Mouse (Mus musculus) urinary bladder, postnatal 25 days (tissue): ENCODE measurements around the gene Camk2b.

Experiments used
- DNase-seq: peaks from one replicate; pipeline ENCODE4 v3.0.0; 2022; ENCODE audit warnings: low spot score

Gene Camk2b

GRCm38 (mm10) chr11:5983629-5984028 is 82.5 kb downstream of the Camk2b start:
- DNase-seq: no peak

- DNase-seq: no peak
These were observed 84.8 kb downstream of the Camk2b start for GRCm38 (mm10) chr11:5981323-5981722.

GRCm38 (mm10) chr11:5980561-5980960 is 85.6 kb downstream of the Camk2b start:
- no peak for DNase-seq

- no peak for DNase-seq
These were observed 86.1 kb downstream of the Camk2b start for GRCm38 (mm10) chr11:5980108-5980507.

DNA sequence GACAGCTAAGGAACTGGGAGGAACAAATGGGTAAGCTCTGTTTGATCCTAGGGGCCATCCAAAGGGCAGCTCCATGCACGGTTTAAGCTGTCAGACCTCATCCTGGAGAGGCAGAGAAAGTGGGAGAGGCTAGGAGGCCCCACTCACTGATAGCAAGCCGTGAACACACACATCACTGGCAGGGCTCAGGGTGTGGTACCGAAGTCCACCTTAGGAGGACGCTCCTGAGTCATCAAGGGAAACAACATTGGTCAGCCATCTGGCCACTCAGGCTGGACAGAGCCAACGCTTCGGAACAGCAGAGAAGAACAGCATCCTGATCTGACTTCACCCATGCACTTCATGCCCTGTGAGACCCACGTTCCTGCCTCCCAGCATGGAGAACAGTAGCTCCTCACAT is 87.1 kb downstream of the Camk2b start:
- no peak for DNase-seq

GRCm38 (mm10) chr11:5976106-5976505 is 90.1 kb downstream of the Camk2b start:
- no peak for DNase-seq

DNA sequence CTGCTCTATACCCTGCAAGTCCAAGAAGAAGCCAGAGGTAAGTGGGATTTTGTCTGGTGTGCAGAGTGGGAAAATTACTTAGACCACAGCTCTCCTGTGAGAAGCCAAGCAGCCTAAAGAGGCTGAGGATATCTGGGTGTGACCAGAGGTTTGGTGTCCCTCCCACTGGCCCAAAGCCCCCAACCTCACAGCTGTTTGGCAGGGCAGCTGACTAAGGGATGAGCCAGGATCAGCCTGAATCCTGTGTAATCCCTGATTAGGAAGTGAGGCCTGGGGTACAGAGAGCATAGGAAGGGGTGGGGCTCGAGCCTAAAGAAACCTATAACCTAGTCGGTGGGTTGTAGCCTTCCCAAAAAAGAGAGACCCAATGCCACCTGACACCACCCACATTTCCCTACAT is 91.1 kb downstream of the Camk2b start:
- no peak for DNase-seq

GRCm38 (mm10) chr11:5974053-5974452 is 92.1 kb downstream of the Camk2b start:
- no peak for DNase-seq

- DNase-seq: no peak
These were observed 93.0 kb downstream of the Camk2b start for GRCm38 (mm10) chr11:5973151-5973550.

DNA sequence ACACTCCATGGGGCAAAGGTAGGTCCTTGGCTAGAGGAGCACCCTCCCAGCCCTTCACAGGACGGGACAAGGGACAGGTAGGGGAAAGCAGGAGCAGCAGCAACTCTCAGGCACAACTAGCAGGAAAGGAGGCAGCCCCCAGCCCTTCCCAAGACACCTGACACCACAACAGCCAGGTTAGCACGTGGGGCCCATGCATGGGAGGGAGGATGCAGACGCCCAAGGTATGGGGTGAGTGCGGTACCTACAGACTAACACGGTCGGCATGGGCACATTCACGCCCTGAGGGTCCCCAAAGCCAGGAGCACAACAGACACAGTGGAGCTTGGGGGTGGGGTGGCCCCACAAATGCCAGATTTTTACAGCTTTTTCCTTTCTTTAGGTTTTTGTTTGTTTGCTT is 95.0 kb downstream of the Camk2b start:
- DNase-seq: no peak

DNA sequence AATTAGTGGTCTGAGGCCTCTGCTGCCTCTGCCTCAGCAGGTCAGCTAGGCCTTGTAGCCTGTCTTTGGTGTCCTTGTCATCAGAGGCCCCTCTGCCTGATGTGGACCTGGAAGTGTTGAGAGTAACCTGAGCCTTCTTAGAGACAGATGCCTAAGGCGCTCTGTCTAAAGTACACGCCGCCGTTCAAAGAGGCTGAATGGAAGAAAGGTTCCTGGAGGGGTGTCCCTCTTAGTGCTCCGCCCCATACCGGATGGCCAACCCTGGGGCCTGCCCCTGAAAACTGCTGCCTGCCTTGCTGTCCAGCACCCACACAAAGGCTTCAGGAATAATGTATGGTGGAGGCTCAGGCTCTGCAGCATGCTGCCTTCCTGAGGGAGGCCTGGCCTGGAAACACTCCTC is 97.9 kb downstream of the Camk2b start:
- no peak for DNase-seq

- no peak for DNase-seq
These were observed 99.4 kb downstream of the Camk2b start for GRCm38 (mm10) chr11:5966751-5967150.

GRCm38 (mm10) chr11:5965865-5966264 is 100.3 kb downstream of the Camk2b start:
- no peak for DNase-seq

DNA sequence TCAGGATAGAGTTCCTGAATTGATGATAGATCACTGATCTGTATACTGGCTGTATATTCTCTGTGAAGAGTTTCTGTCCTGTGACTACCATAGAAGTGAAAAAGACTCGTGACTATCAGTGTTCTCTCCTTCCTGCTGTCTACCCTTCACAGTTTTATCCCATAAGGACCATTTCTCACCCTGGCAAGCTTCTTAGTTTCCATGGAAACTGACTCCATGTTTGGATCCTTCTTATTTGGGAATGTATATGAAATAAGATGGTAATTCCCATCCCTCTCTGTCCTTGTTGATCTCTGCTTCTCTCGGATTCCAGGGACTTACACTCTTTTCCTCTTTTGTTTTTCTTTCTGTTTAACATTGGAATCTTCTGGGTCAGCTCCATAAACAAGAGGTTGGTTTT is 106.1 kb downstream of the Camk2b start:
- no peak for DNase-seq

DNA sequence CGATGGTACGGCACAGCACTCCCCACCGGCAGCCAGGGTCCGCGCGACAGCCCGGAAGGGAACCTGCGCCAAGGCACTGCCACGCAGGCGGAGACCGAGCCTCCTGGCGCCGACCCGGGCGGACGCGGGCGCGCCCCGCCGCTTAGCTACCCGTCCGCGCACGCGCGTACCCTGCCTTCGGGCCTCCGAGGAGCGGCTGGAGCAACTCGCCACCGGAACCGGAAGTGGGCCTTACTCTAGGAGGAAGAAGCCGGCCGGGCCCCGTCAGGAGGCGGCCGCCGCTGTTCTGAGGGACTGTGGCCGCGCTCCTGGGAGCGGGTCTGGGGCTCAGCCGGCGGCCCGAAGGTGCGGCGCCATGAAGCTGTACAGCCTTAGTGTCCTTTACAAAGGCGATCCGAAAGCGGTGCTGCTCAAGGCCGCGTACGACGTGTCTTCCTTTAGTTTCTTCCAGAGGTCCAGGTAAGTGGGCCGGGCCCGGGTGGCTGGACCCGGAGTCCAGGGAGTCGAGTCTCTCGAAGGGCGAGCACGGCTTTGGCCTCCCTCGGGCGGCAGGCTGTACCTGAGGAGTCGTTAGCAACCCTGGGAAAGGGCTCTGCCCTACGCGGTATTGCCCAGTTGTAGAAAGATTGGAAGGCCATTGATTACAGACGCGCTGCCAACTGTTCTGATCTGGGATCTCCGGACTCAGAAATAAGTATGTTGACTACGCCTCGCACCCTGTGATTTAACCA is 110.5 kb downstream of the Camk2b start, which contains the start of gene Ykt6:
TSS of gene Ykt6 (plus strand) at position 148 of the 731 bp plus-strand sequence.
- peak; percentile 96 for DNase-seq

GRCm38 (mm10) chr11:5954965-5955504 is 111.1 kb downstream of the Camk2b start:
- peak; percentile 35 for DNase-seq

DNA sequence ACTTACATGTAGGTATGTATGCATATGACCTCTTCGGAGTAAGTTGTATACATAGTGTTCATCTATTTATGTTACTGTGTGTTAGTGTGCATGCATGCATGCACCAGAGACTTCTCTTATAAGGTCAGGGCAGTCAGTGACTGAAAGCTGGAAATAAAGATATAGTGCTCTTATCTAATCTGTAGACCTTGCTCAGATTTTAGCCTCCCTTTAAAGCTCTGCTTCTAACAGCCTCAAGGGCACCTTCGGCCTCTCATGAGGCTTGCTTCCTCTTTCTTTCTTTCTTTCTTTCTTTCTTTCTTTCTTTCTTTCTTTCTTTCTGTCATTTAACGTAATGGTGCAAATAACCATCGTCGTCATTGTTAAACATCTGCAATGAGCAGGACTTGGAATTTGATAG is 111.7 kb downstream of the Camk2b start:
- DNase-seq: no peak

DNA sequence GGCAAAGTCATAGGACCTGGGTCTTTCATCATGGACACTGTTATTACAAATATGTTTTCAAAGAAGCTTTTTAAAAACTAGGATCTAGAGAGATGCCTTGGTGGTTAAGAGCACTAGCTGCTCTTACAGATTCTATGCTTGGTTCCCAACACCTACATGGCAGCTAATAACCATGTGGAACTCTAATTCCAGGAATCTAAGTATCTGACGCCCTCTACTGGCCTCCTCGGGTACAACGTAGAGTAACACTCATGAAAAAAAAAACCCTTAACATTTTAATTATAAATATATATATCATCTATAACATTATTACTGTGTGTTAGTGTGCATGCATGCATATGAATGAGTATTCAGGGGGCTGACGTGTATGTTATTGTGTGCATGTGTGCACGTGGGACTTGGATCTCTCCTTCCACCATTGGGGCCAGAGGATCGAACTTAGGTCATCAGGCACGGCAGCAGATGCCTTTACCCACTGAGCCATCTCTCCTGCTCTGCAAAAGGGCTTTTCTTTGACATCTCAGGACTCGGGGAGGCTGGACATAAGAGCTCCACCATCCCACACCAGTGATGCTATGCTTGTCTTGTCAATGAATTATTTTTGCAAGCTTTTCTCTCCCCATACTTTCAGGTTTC is 112.9 kb downstream of the Camk2b start:
- no peak for DNase-seq

GRCm38 (mm10) chr11:5952501-5952900 is 113.7 kb downstream of the Camk2b start:
- DNase-seq: no peak

DNA sequence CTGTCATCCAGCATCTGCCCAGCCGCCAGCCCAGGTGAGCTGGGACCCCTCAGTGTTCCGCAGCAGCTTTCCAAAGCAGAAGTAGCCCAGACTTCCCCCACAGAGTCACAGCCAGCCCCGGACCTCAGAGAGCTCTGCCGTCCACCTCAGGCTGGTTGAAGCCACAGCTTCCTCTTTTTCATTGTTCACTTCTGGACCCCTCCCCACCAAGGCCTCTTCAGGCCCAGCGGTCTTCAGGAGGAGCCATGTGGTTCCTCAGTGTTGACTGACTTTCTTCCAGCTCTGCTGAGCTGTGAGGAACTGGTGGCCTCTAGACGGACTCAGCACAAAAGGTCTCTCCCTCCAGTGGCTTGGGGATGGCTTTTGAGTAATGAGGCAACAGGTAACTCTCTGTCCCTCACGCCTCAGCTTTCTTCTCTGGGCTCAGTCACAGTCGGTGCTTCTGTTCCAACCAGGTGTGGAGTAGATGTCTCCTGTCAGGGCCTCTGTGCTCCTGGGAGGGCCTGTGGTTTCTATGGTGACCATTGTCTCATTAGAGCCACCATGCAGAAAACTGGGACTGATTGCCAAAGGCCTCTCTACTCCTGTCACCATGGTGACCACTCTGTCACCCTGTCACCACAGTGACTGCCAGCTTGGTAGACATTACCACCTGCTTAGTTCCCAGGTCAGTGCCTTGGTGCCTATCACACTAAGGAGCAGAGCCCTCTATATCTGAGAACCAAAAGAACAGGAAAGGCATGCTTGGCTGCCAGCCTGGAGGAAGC is 116.4 kb downstream of the Camk2b start, which contains the start of gene Gck:
TSS of gene Gck (minus strand) at position 496 of the 767 bp plus-strand sequence.
- DNase-seq: no peak

DNA sequence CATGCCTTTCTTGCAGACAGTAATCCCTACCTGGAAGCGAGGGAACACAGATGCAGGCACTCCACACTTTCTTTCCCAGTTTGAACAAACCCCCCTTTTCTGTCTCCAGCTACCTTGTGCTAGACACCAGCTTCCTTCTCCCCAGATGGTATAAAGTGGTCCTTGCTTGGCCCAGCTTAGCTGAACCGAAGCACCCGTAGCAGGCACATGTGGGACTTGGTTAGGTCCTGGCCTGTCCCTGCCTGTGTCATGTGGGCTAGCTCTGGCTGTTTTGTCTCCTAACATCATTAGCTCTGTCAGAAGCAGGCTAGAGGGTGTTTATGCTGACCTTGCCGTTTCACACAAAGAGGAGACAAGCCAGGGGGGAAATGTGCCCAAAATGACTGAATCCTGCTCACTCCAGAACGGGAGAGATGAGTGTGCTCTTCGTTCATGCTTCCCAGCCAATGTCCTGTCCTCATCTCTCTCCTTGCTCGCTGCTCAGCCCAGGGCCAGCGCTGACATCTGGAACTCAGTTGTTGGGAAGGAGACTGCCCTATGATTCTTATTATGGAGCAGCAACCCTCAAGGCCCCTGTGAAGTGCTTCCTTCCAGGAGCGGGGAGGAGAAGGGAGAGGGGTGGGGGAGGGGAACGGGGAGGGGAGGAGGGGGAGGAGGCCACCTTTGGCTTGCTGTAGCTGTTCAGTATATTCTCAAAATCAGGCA is 117.5 kb downstream of the Camk2b start:
- DNase-seq: no peak

- no peak for DNase-seq
These were observed 118.4 kb downstream of the Camk2b start for GRCm38 (mm10) chr11:5947796-5948195.
